Mouse (Mus musculus) layer of hippocampus, postnatal 14 days (tissue): ENCODE results near the gene Dmc1. TPM values are rescaled to one million over a fixed set of nuclear protein-coding genes. Genes with fewer than 3 reads are reported as not detected.

Experiments
- DNase-seq, 2 experiments: peaks; one replicate each; pipeline ENCODE4 v3.0.0; 2021 to 2022; ENCODE audit warnings: low spot score in 2 of 2, mixed read lengths in 1 of 2
- microRNA-seq, 2 experiments: library from miRNA; unstranded; fragments of <30 nt; microRNA quantifications; one replicate each; pipeline ENCODE4 v1.2.0; 2021
- total RNA-seq, 2 experiments: library from RNA; stranded (reverse); gene quantifications; 2 replicates each; pipeline ENCODE4 v1.2.3; 2021

The Dmc1 gene
- total RNA-seq, 2 experiments from 2014 or later = 0.29 to 1.7 TPM

GRCm38 (mm10) chr15:79516171-79517096 is 88.5 kb downstream of the Dmc1 start, which contains the start of gene Kdelr3:
Gene Kdelr3 (plus strand): TSS chr15:79516411.
- no peak for DNase-seq

- no peak for DNase-seq
These were observed 91.0 kb downstream of the Dmc1 start for GRCm38 (mm10) chr15:79513940-79514339.

- peak; percentile 86 to 88 for DNase-seq
These were observed 93.2 kb downstream of the Dmc1 start for GRCm38 (mm10) chr15:79511553-79512320.

Small RNA genes within 50 kb of the gene (microRNA-seq; reads per million reads assigned to microRNA genes)
- 0 reads per million in 2 experiments for gene Gm27903

Other genes with a start within 250 kb of the Dmc1 start
- 10 to 100 TPM; 47.4 to 49.2 TPM for gene Tmem184b, start 201.5 kb downstream of the Dmc1 start, total RNA-seq
- gene Csnk1e, start 149.5 kb downstream of the Dmc1 start, total RNA-seq = 100 to 1,000 TPM; 139 to 147 TPM
- 10 to 100 TPM; 69.2 to 72.7 TPM for gene Kcnj4, start 99.9 kb downstream of the Dmc1 start, total RNA-seq
- 1 to 10 TPM; 1.4 to 1.8 TPM for gene Kdelr3, start 88.7 kb downstream of the Dmc1 start, total RNA-seq
- 100 to 1,000 TPM; 353 to 381 TPM for gene Ddx17, start 58.4 kb downstream of the Dmc1 start, total RNA-seq
- gene Fam227a, start 53.8 kb upstream of the Dmc1 start, total RNA-seq = 10 to 100 TPM; 10.2 to 11.0 TPM
- 10 to 100 TPM; 57.0 to 59.9 TPM for gene Cby1, start 54.1 kb upstream of the Dmc1 start, total RNA-seq
- gene Tomm22, start 65.8 kb upstream of the Dmc1 start, total RNA-seq = 100 to 1,000 TPM; 103 TPM
- 10 to 100 TPM; 46.2 to 46.4 TPM for gene Josd1, start 82.8 kb upstream of the Dmc1 start, total RNA-seq
- 10 to 100 TPM; 43.3 to 44.1 TPM for gene Gtpbp1, start 85.7 kb upstream of the Dmc1 start, total RNA-seq
- 10 to 100 TPM; 18.5 to 23.3 TPM for gene Sun2, start 137.4 kb upstream of the Dmc1 start, total RNA-seq
- 10 to 100 TPM; 41.1 TPM for gene Dnal4, start 172.7 kb upstream of the Dmc1 start, total RNA-seq
- gene Nptxr, start 199.7 kb upstream of the Dmc1 start, total RNA-seq = 100 to 1,000 TPM; 878 to 953 TPM
- gene Npcd, start 229.1 kb upstream of the Dmc1 start, total RNA-seq = 10 to 100 TPM; 21.9 to 36.2 TPM
- gene Cbx6, start 229.6 kb upstream of the Dmc1 start, total RNA-seq = 100 to 1,000 TPM; 389 to 413 TPM